Mouse (Mus musculus): ENCODE data around the gene Ern2. TPM values are rescaled to one million over a fixed set of nuclear protein-coding genes. Genes with fewer than 3 reads are reported as not detected.

Ern2 gene
- not detected for polyA plus RNA-seq (2014; fragmentation: Illumina TruSeq; extraction: RNeasy Lipid Tissue Mini Kit (QIAGEN cat#74804); ENCODE audit: low replicate concordance)

DNA sequence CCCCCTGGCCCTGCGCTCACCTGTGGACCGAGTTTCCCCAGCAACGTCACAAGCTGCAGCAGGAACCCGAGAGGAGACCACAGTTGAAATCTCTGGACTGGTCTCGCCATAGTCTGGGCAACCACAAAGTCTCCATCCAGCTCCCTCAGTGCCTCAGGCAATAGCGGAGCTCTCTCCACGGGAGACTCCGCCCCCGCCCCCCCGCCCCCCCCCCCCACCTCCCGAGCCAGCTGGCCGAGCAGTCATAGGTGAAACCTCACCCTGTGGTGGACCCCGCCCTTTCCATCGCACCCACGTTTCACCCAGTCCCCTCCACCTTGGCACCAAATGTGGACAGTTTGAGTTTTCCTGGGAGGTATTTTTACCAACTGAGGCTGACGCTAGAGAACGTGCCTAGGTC lies at the start of gene Ern2:
Ern2 (minus strand) TSS at position 165 of the 400 bp plus-strand sequence.

DNA sequence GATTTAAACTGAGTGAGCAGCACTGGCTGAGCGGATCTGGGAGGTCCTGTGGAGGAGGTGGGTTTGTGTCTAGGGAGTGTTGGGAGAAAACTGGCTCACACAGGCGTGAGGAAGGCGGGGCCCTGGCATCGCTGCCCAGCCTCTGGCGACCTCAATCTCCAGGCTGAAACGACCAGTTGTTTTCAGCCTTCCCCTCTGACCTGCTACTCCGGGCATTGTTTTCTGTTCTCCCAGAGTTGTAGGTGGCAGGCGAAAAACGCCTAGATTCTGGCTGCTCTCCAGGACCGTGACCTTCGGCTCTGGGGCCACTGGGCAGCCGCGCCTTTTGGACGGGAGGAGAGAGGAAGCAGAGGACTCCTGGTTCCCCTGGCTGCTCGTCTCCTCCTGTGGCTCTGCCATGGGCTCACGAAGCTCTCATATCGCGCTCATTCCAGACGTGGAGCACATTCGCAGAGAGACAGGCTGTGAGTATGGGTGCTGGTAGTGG lies 33.4 kb upstream of the Ern2 start, which contains the start of gene Chp2:
Chp2 (plus strand) TSS at position 182 of the 487 bp plus-strand sequence.

DNA sequence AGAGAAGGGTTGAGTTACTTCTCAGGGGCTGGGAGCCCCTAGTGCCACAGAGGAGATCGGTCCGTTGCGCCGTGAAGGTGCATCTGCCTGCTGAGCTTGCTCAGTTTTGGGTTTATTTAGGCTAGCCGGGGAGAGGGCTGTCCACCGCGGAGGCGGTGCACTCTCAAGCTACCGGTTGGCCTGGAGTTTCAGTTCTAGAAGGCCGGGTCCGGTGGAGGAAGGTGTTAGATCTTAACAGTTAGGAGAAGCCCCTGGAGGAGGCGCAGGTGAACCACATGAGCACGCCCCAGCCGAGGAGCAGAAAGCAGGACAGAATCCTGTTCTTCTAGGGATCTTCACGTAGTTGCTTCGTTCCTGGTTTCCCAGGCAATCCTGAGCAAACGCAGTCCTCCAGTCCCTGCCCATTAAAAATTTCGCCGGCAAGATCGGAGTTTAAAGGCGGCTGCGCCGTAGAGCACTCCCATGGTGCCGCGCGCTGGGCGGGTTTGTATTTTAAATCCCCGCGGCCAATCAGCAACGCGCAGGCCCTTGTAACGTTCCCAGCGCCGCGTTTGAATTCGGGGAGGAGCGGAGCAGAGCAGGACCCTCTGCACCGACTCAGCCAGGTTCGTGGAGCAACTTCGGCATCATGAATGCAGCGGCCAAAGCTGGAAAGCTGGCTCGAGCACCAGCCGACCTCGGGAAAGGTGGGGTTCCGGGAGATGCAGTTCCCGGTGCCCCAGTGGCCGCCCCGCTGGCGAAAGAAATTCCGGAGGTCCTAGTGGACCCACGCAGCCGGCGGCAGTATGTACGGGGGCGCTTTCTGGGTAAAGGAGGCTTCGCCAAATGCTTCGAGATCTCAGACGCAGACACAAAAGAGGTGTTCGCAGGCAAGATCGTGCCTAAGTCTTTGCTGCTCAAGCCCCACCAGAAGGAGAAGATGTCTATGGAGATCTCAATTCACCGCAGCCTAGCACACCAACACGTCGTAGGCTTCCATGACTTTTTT lies 26.8 kb downstream of the Ern2 start, which contains the start of gene Plk1:
Plk1 (plus strand) TSS at position 525 of the 988 bp plus-strand sequence.

DNA sequence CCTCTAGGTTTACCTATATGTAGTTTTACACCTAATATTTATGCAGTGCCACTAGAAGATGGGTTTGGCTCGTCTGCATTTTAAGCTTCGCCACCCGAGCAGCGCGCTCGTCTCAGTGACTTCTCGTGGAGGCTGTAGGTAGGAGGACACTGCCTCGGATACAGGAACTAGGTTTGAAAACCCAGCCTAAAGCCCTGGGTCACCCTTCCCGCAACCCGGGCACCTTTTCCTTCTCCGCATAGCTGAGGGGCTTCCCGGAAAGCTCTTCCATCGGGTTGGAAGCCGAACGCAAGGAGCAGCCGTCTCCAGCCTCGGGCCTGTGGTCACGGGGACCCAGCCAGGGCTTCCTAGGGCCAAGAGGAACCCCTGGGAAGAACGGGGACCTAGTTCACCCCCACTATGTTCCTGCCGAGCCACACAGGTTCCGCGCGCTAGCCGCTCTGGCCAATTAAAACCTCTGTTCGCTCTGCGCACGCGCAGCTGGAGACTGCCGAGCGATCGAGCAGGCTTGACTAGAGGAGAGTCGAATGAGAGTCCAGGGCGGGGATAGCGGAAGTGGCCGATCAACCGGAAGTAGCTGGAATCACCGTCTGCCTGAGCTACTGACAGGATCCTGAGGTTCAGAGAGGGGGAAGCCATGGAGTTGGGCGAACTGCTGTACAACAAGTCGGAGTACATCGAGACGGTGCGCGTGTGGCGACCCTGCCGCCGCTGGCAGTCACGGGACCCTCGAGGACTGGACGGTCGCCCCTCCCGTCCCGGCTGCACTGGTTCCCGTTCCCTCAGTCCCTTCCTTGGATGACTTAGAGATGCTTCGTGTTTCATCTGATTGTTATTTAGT lies 53.3 kb downstream of the Ern2 start, which contains the start of the genes Palb2 and Dctn5:
Palb2 (minus strand) TSS at position 489 of the 841 bp plus-strand sequence.
Dctn5 (plus strand) TSS at position 545 of the 841 bp plus-strand sequence.

Other genes with a start within 250 kb of the Ern2 start
- gene Cog7, start 204.5 kb downstream of the Ern2 start, polyA plus RNA-seq (2014; fragmentation: Illumina TruSeq; extraction: RNeasy Lipid Tissue Mini Kit (QIAGEN cat#74804); ENCODE audit: low replicate concordance) = 6.9 TPM
- 1.4 TPM for gene Gga2, start 165.0 kb downstream of the Ern2 start, polyA plus RNA-seq (2014; fragmentation: Illumina TruSeq; extraction: RNeasy Lipid Tissue Mini Kit (QIAGEN cat#74804); ENCODE audit: low replicate concordance)
- 32.7 TPM for gene Ubfd1, start 119.0 kb downstream of the Ern2 start, polyA plus RNA-seq (2014; fragmentation: Illumina TruSeq; extraction: RNeasy Lipid Tissue Mini Kit (QIAGEN cat#74804); ENCODE audit: low replicate concordance)
- 1.3 TPM for gene Ears2, start 118.9 kb downstream of the Ern2 start, polyA plus RNA-seq (2014; fragmentation: Illumina TruSeq; extraction: RNeasy Lipid Tissue Mini Kit (QIAGEN cat#74804); ENCODE audit: low replicate concordance)
- 961 TPM for gene Ndufab1, start 84.3 kb downstream of the Ern2 start, polyA plus RNA-seq (2014; fragmentation: Illumina TruSeq; extraction: RNeasy Lipid Tissue Mini Kit (QIAGEN cat#74804); ENCODE audit: low replicate concordance)
- 9.5 TPM for gene Palb2, start 53.2 kb downstream of the Ern2 start, polyA plus RNA-seq (2014; fragmentation: Illumina TruSeq; extraction: RNeasy Lipid Tissue Mini Kit (QIAGEN cat#74804); ENCODE audit: low replicate concordance)
- 71.6 TPM for gene Dctn5, start 53.2 kb downstream of the Ern2 start, polyA plus RNA-seq (2014; fragmentation: Illumina TruSeq; extraction: RNeasy Lipid Tissue Mini Kit (QIAGEN cat#74804); ENCODE audit: low replicate concordance)
- 0.82 TPM for gene Plk1, start 26.8 kb downstream of the Ern2 start, polyA plus RNA-seq (2014; fragmentation: Illumina TruSeq; extraction: RNeasy Lipid Tissue Mini Kit (QIAGEN cat#74804); ENCODE audit: low replicate concordance)
- gene Chp2, start 33.3 kb upstream of the Ern2 start, polyA plus RNA-seq (2014; fragmentation: Illumina TruSeq; extraction: RNeasy Lipid Tissue Mini Kit (QIAGEN cat#74804); ENCODE audit: low replicate concordance) = 341 TPM
- 16.1 TPM for gene Prkcb, start 102.5 kb upstream of the Ern2 start, polyA plus RNA-seq (2014; fragmentation: Illumina TruSeq; extraction: RNeasy Lipid Tissue Mini Kit (QIAGEN cat#74804); ENCODE audit: low replicate concordance)